Comparison of ENCODE assay signal across 8 mouse cellular contexts in genomic region chr5:53213711-53214352, GRCm38 (mm10). TPM values are rescaled to one million over a fixed set of nuclear protein-coding genes. Genes with fewer than 3 reads are reported as not detected.
DNase-seq lines count a peak whose midpoint lies in the region; ATAC-seq lines count a peak whose summit lies in the region.

Gene Sel1l3 (minus strand): TSS chr5:53213927.

- peak within 1 kb of the TSS; percentile 83 for H3K27ac ChIP-seq in heart, embryonic 10.5 days
- H3K27ac ChIP-seq in brown adipose tissue, adult 24 weeks (replicated peaks; ENCODE audit: low read depth, low read length): no peak within 1 kb of the TSS
- H3K27ac ChIP-seq in forebrain, embryonic 14.5 days (ENCODE audit: low read depth, low read length): peak within 1 kb of the TSS; percentile 85
- peak within 1 kb of the TSS; percentile 71 for H3K27ac ChIP-seq in hindbrain, embryonic 16.5 days (ENCODE audit: low read depth, low read length)
- peak within 1 kb of the TSS; percentile 15 for H3K27ac ChIP-seq in midbrain, embryonic 13.5 days

- peak within 1 kb of the TSS; percentile 78 for H3K4me3 ChIP-seq in heart, embryonic 10.5 days
- H3K4me3 ChIP-seq in brown adipose tissue, adult 24 weeks (ENCODE audit: insufficient read depth, low read depth, low read length): peak within 1 kb of the TSS; percentile 40
- peak within 1 kb of the TSS; percentile 81 for H3K4me3 ChIP-seq in forebrain, embryonic 14.5 days (ENCODE audit: low read depth, low read length)
- peak within 1 kb of the TSS; percentile 81 for H3K4me3 ChIP-seq in hindbrain, embryonic 16.5 days (ENCODE audit: low read length)
- peak within 1 kb of the TSS; percentile 61 for H3K4me3 ChIP-seq in midbrain, embryonic 13.5 days (replicated peaks)

- H3K4me1 ChIP-seq in heart, embryonic 10.5 days: peaks cover 40% of the 10 kb centered on the region
- H3K4me1 ChIP-seq in brown adipose tissue, adult 24 weeks (ENCODE audit: control insufficient read depth, insufficient read depth, insufficient read length, low read length): peaks cover 3% of the 10 kb centered on the region; the same call in 1 of the 2 replicates
- peaks cover 12% of the 10 kb centered on the region for H3K4me1 ChIP-seq in forebrain, embryonic 14.5 days (ENCODE audit: control insufficient read depth, insufficient read depth, low read length)
- H3K4me1 ChIP-seq in hindbrain, embryonic 16.5 days (ENCODE audit: control insufficient read depth, insufficient read depth, low read depth, low read length): peaks cover 18% of the 10 kb centered on the region
- H3K4me1 ChIP-seq in midbrain, embryonic 13.5 days (replicated peaks): peaks cover 37% of the 10 kb centered on the region

- H3K9me3 ChIP-seq in heart, embryonic 10.5 days: no peaks in the 10 kb centered on the region
- H3K9me3 ChIP-seq in forebrain, embryonic 14.5 days (replicated peaks; ENCODE audit: control insufficient read depth, low read length): no peaks in the 10 kb centered on the region
- H3K9me3 ChIP-seq in hindbrain, embryonic 16.5 days (ENCODE audit: control insufficient read depth, low read length): no peaks in the 10 kb centered on the region
- no peaks in the 10 kb centered on the region for H3K9me3 ChIP-seq in midbrain, embryonic 13.5 days

- no peak for DNase-seq in heart, embryonic 10.5 days (ENCODE audit: low spot score)
- DNase-seq in heart, postnatal 25 days (ENCODE audit: low spot score): no peak
- DNase-seq in forebrain, embryonic 14.5 days (ENCODE audit: low spot score): peak; percentile 82
- DNase-seq in left cerebral cortex, postnatal 36 days (ENCODE audit: low spot score in 2 of 2): peak; percentile 50 to 51
- DNase-seq in ovary, adult 18-20 months (ENCODE audit: low spot score): no peak

- ATAC-seq in forebrain, embryonic 14.5 days: peak; percentile 70
- peak; percentile 67 for ATAC-seq in hindbrain, embryonic 16.5 days
- peak; percentile 78 for ATAC-seq in midbrain, embryonic 13.5 days

- intact Hi-C loops in heart, postnatal 25 days (cut with DNase I): no loop called here
- intact Hi-C loops in left cerebral cortex, postnatal 36 days (cut with DNase I): loop anchor here (5.0 kb wide), 1 partner anchor 48 kb away; no protein-coding TSS in a partner anchor

- WGBS in heart, embryonic 10.5 days: 3% methylated on average over 25 of the region's 29 CpGs
- under 1% methylated on average over 22 of the region's 29 CpGs for WGBS in forebrain, embryonic 14.5 days
- WGBS in hindbrain, embryonic 16.5 days: 2% methylated on average over 25 of the region's 29 CpGs
- 0% methylated on average over 24 of the region's 29 CpGs for WGBS in midbrain, embryonic 13.5 days

- peak within 1 kb of the TSS; percentile 94 for H3K9ac ChIP-seq in forebrain, embryonic 14.5 days (ENCODE audit: low read length)
- peak within 1 kb of the TSS; percentile 83 for H3K9ac ChIP-seq in hindbrain, embryonic 16.5 days (ENCODE audit: low read depth, low read length)
- peak within 1 kb of the TSS; percentile 77 for H3K9ac ChIP-seq in midbrain, embryonic 13.5 days (replicated peaks)

- peaks cover 68% of the 10 kb centered on the region for H3K27me3 ChIP-seq in heart, embryonic 10.5 days (ENCODE audit: insufficient read depth, poor library complexity, severe bottlenecking)
- H3K27me3 ChIP-seq in forebrain, embryonic 14.5 days (replicated peaks; ENCODE audit: control insufficient read depth, insufficient read depth, low read length): no peaks in the 10 kb centered on the region
- H3K27me3 ChIP-seq in hindbrain, embryonic 16.5 days (replicated peaks; ENCODE audit: control insufficient read depth, insufficient read depth, low read length): no peaks in the 10 kb centered on the region
- peaks cover 25% of the 10 kb centered on the region for H3K27me3 ChIP-seq in midbrain, embryonic 13.5 days

- H3K36me3 ChIP-seq in heart, embryonic 10.5 days: no peaks in the 10 kb centered on the region
- H3K36me3 ChIP-seq in forebrain, embryonic 14.5 days (ENCODE audit: control insufficient read depth, insufficient read depth, low read length): no peaks in the 10 kb centered on the region
- H3K36me3 ChIP-seq in hindbrain, embryonic 16.5 days (ENCODE audit: control insufficient read depth, insufficient read depth, low read length): no peaks in the 10 kb centered on the region
- no peaks in the 10 kb centered on the region for H3K36me3 ChIP-seq in midbrain, embryonic 13.5 days

- H3K4me2 ChIP-seq in forebrain, embryonic 14.5 days (ENCODE audit: low read length): peak within 1 kb of the TSS; percentile 95
- peak within 1 kb of the TSS; percentile 98 for H3K4me2 ChIP-seq in hindbrain, embryonic 16.5 days (ENCODE audit: low read length)
- H3K4me2 ChIP-seq in midbrain, embryonic 13.5 days (replicated peaks): peak within 1 kb of the TSS; percentile 95

RNA-seq across cellular contexts. Expression of gene Sel1l3, which starts in this region (rescaled TPM):
- 1.7 and 1.9 TPM in 2 replicates for polyA plus RNA-seq in heart, embryonic 10.5 days (2016; fragmentation: Nextera tagmentation; extraction: Ambion mirVana)
- total RNA-seq in heart, postnatal 25 days (2021): 1 to 10 TPM; 1.7 to 2.0 TPM
- 0.25 and 0.48 TPM in 2 replicates for polyA plus RNA-seq in brown adipose tissue, adult 24 weeks (2012; ENCODE audit: insufficient read depth, insufficient read length, missing spikeins)
- 11.0 and 11.2 TPM in 2 replicates for polyA plus RNA-seq in forebrain, embryonic 14.5 days (2014; fragmentation: Nextera tagmentation; extraction: Ambion mirVana)
- polyA plus RNA-seq in hindbrain, embryonic 16.5 days (2015; fragmentation: Nextera tagmentation; extraction: Ambion mirVana): 5.6 and 6.2 TPM in 2 replicates
- total RNA-seq in left cerebral cortex, postnatal 36 days (2021): 10 to 100 TPM; 63.4 to 74.2 TPM
- polyA plus RNA-seq in midbrain, embryonic 13.5 days (2015; fragmentation: Nextera tagmentation; extraction: Ambion mirVana): 3.2 and 3.8 TPM in 2 replicates

Comparison
In these comparisons a context has a peak if more than half of its experiments do, and no peak if none do; other contexts are left out.
1. RNA of gene Sel1l3 (total RNA-seq): 63.4 to 74.2 TPM in left cerebral cortex, postnatal 36 days; 1.7 to 2.0 TPM in heart, postnatal 25 days; every median in the first group is over 10 times any median in the second.
2. DNase-seq: peak in forebrain, embryonic 14.5 days (single experiment) and left cerebral cortex, postnatal 36 days (2 of 2); none in heart, embryonic 10.5 days (single experiment), heart, postnatal 25 days (single experiment) and ovary, adult 18-20 months (single experiment).
3. Peak in every context shown above with its lines, with median percentiles within 50 percentile points of each other: H3K4me3 ChIP-seq, ATAC-seq, H3K4me2 ChIP-seq and H3K9ac ChIP-seq.